Mouse (Mus musculus): Measurements from ENCODE around the gene Ccdc97. TPM values are rescaled to one million over a fixed set of nuclear protein-coding genes. Genes with fewer than 3 reads are reported as not detected.
A peak's percentile ranks its signal among the peaks of the same experiment; 100 is the strongest.

Gene Ccdc97
- polyA plus RNA-seq, 1 experiment, result 52.5 TPM

- Histone ChIP-seq H3K4me1 (ENCODE audit: control insufficient read depth, insufficient read depth, low read length) (0 out of 2 replicates have a peak, but pooled peaks cover 3% of the 10 kb centered on the region), H3K4me3 (ENCODE audit: insufficient read depth, low read depth, low read length) (no peak overlapping the region), H3K27ac (ENCODE audit: insufficient read depth, low read depth, low read length) (no peak overlapping the region), H3K27me3 (replicated peaks; ENCODE audit: control insufficient read depth, insufficient read depth, low read length) (no peaks in the 10 kb centered on the region), H3K36me3 (ENCODE audit: control insufficient read depth, insufficient read depth, low read length) (no peaks in the 10 kb centered on the region; the same call in 1 of the 2 replicates)
- TF ChIP-seq POLR2A (IDR thresholded peaks at IDR 0.05; ENCODE audit: low read depth, low read length) (no peak), CTCF (conservative IDR thresholded peaks at IDR 0.05; ENCODE audit: insufficient read depth, insufficient read length, low read depth, low read length) (no peak)
- DNase-seq, result no peak
- WGBS, result 67% methylated on average over 5 of the region's 5 CpGs
These were observed 7.7 kb downstream of the Ccdc97 start for GRCm38 (mm10) chr7:25711165-25711564.

GRCm38 (mm10) chr7:25710519-25711130 is 8.3 kb downstream of the Ccdc97 start:
- no peaks in the 10 kb centered on the region for H3K27me3 ChIP-seq (replicated peaks; ENCODE audit: control insufficient read depth, insufficient read depth, low read length)
- 13% methylated on average over 7 of the region's 7 CpGs for WGBS
- TF ChIP-seq CTCF (conservative IDR thresholded peaks at IDR 0.05; ENCODE audit: insufficient read depth, insufficient read length, low read depth, low read length), result no peak
- H3K4me1 ChIP-seq (ENCODE audit: control insufficient read depth, insufficient read depth, low read length), result 0 out of 2 replicates have a peak, but pooled peaks cover 3% of the 10 kb centered on the region
- DNase-seq, result no peak
- H3K36me3 ChIP-seq (ENCODE audit: control insufficient read depth, insufficient read depth, low read length), result no peaks in the 10 kb centered on the region; the same call in 1 of the 2 replicates
- no peak overlapping the region for H3K4me3 ChIP-seq (ENCODE audit: insufficient read depth, low read depth, low read length)
- H3K27ac ChIP-seq (ENCODE audit: insufficient read depth, low read depth, low read length), result no peak overlapping the region

- no peaks in the 10 kb centered on the region for H3K27me3 ChIP-seq (replicated peaks; ENCODE audit: control insufficient read depth, insufficient read depth, low read length)
- H3K4me3 ChIP-seq (ENCODE audit: insufficient read depth, low read depth, low read length), result no peak overlapping the region
- 0 out of 2 replicates have a peak, but pooled peaks cover 3% of the 10 kb centered on the region for H3K4me1 ChIP-seq (ENCODE audit: control insufficient read depth, insufficient read depth, low read length)
- no peaks in the 10 kb centered on the region; the same call in 1 of the 2 replicates for H3K36me3 ChIP-seq (ENCODE audit: control insufficient read depth, insufficient read depth, low read length)
- no peak for DNase-seq
- no peak overlapping the region for H3K27ac ChIP-seq (ENCODE audit: insufficient read depth, low read depth, low read length)
- 14% methylated on average over 12 of the region's 12 CpGs for WGBS
- TF ChIP-seq CTCF (conservative IDR thresholded peaks at IDR 0.05; ENCODE audit: insufficient read depth, insufficient read length, low read depth, low read length), result no peak
- no peak for TF ChIP-seq POLR2A (IDR thresholded peaks at IDR 0.05; ENCODE audit: low read depth, low read length)
These were observed 8.9 kb downstream of the Ccdc97 start for GRCm38 (mm10) chr7:25709961-25710360.

- DNase-seq, result peak; percentile 79
- Histone ChIP-seq H3K4me3 (ENCODE audit: insufficient read depth, low read depth, low read length) (no peak overlapping the region), H3K27ac (ENCODE audit: insufficient read depth, low read depth, low read length) (peak overlapping the region; percentile 66), H3K27me3 (replicated peaks; ENCODE audit: control insufficient read depth, insufficient read depth, low read length) (no peaks in the 10 kb centered on the region), H3K4me1 (ENCODE audit: control insufficient read depth, insufficient read depth, low read length) (0 out of 2 replicates have a peak, but pooled peaks cover 3% of the 10 kb centered on the region), H3K36me3 (ENCODE audit: control insufficient read depth, insufficient read depth, low read length) (no peaks in the 10 kb centered on the region)
- WGBS, result 43% methylated on average over 15 of the region's 15 CpGs
- no peak for TF ChIP-seq CTCF (conservative IDR thresholded peaks at IDR 0.05; ENCODE audit: insufficient read depth, insufficient read length, low read depth, low read length)
- no peak for TF ChIP-seq POLR2A (IDR thresholded peaks at IDR 0.05; ENCODE audit: low read depth, low read length)
These were observed 11.2 kb downstream of the Ccdc97 start for GRCm38 (mm10) chr7:25707581-25708292.

GRCm38 (mm10) chr7:25706578-25707170 is 12.2 kb downstream of the Ccdc97 start:
- H3K27me3 ChIP-seq (replicated peaks; ENCODE audit: control insufficient read depth, insufficient read depth, low read length), result no peaks in the 10 kb centered on the region
- 0 out of 2 replicates have a peak, but pooled peaks cover 3% of the 10 kb centered on the region for H3K4me1 ChIP-seq (ENCODE audit: control insufficient read depth, insufficient read depth, low read length)
- DNase-seq, result no peak
- TF ChIP-seq CTCF (conservative IDR thresholded peaks at IDR 0.05; ENCODE audit: insufficient read depth, insufficient read length, low read depth, low read length), result no peak
- no peak for TF ChIP-seq POLR2A (IDR thresholded peaks at IDR 0.05; ENCODE audit: low read depth, low read length)
- H3K4me3 ChIP-seq (ENCODE audit: insufficient read depth, low read depth, low read length), result no peak overlapping the region
- 61% methylated on average over 7 of the region's 7 CpGs for WGBS
- H3K27ac ChIP-seq (ENCODE audit: insufficient read depth, low read depth, low read length), result peak overlapping the region; percentile 66; the same call in 1 of the 2 replicates
- no peaks in the 10 kb centered on the region for H3K36me3 ChIP-seq (ENCODE audit: control insufficient read depth, insufficient read depth, low read length)

- 0 out of 2 replicates have a peak, but pooled peaks cover 3% of the 10 kb centered on the region for H3K4me1 ChIP-seq (ENCODE audit: control insufficient read depth, insufficient read depth, low read length)
- TF ChIP-seq CTCF (conservative IDR thresholded peaks at IDR 0.05; ENCODE audit: insufficient read depth, insufficient read length, low read depth, low read length) (no peak), POLR2A (IDR thresholded peaks at IDR 0.05; ENCODE audit: low read depth, low read length) (no peak)
- no peak overlapping the region for H3K4me3 ChIP-seq (ENCODE audit: insufficient read depth, low read depth, low read length)
- no peaks in the 10 kb centered on the region for H3K27me3 ChIP-seq (replicated peaks; ENCODE audit: control insufficient read depth, insufficient read depth, low read length)
- peak; percentile 69 for DNase-seq
- peak overlapping the region; percentile 33 for H3K27ac ChIP-seq (ENCODE audit: insufficient read depth, low read depth, low read length)
- H3K36me3 ChIP-seq (ENCODE audit: control insufficient read depth, insufficient read depth, low read length), result no peaks in the 10 kb centered on the region
- 48% methylated on average over 6 of the region's 6 CpGs for WGBS
These were observed 13.1 kb downstream of the Ccdc97 start for GRCm38 (mm10) chr7:25705801-25706251.
